9 mouse cellular contexts compared by ENCODE assay signal in genomic region chr8:110217198-110217597, GRCm38 (mm10). TPM values are rescaled to one million over a fixed set of nuclear protein-coding genes. Genes with fewer than 3 reads are reported as not detected.
A peak's percentile ranks its signal among the peaks of the same experiment; 100 is the strongest.
DNase-seq lines count a peak whose midpoint lies in the region; ATAC-seq lines count a peak whose summit lies in the region.
"Had no signal": no experiment of that assay in that cellular context is flagged by ENCODE, and none has a peak within 500 bp of the region (broad histone marks: within the 10 kb centered on the region; RNA-seq: fewer than 3 reads in every experiment).

No protein-coding gene starts in this region.

- H3K9me3 ChIP-seq in kidney, embryonic 15.5 days (replicated peaks): no peaks in the 10 kb centered on the region
- no peaks in the 10 kb centered on the region for H3K9me3 ChIP-seq in forebrain, embryonic 15.5 days
- no peaks in the 10 kb centered on the region for H3K9me3 ChIP-seq in liver, embryonic 12.5 days (replicated peaks)

- WGBS in kidney, embryonic 15.5 days: 30% methylated on average over 5 of the region's 5 CpGs
- WGBS in forebrain, embryonic 15.5 days: 30% methylated on average over 5 of the region's 5 CpGs
- 48% methylated on average over 5 of the region's 5 CpGs for WGBS in liver, embryonic 12.5 days (ENCODE audit: insufficient replicate concordance)

- 0 out of 2 replicates have a peak, but pooled peaks have one; percentile 13 for ATAC-seq in kidney, embryonic 15.5 days (replicated peaks; ENCODE audit: low FRiP score)
- ATAC-seq in activated CD4-positive, CD25-positive, alpha-beta regulatory T cell, adult 4 months: peak; percentile 9
- ATAC-seq in forebrain, embryonic 15.5 days (replicated peaks): peak; percentile 53
- no peak for ATAC-seq in liver, embryonic 12.5 days

- no peak overlapping the region for H3K9ac ChIP-seq in kidney, embryonic 15.5 days
- H3K9ac ChIP-seq in forebrain, embryonic 15.5 days (replicated peaks): peak overlapping the region; percentile 24; the same call in 1 of the 2 replicates
- no peak overlapping the region for H3K9ac ChIP-seq in liver, embryonic 12.5 days

- peaks cover 16% of the 10 kb centered on the region for H3K4me1 ChIP-seq in kidney, embryonic 15.5 days
- peaks cover 25% of the 10 kb centered on the region for H3K4me1 ChIP-seq in forebrain, embryonic 15.5 days
- H3K4me1 ChIP-seq in liver, embryonic 12.5 days: peaks cover 15% of the 10 kb centered on the region

- peak overlapping the region; percentile 84 for H3K4me2 ChIP-seq in kidney, embryonic 15.5 days
- H3K4me2 ChIP-seq in forebrain, embryonic 15.5 days (replicated peaks): peak overlapping the region; percentile 50
- H3K4me2 ChIP-seq in liver, embryonic 12.5 days: peak overlapping the region; percentile 85

- H3K4me3 ChIP-seq in kidney, embryonic 15.5 days (replicated peaks): peak overlapping the region; percentile 77
- peak overlapping the region; percentile 56 for H3K4me3 ChIP-seq in forebrain, embryonic 15.5 days
- H3K4me3 ChIP-seq in liver, embryonic 12.5 days: peak overlapping the region; percentile 72

- DNase-seq in kidney, postnatal 10 days: no peak
- no peak for DNase-seq in urinary bladder, postnatal 14 days (ENCODE audit: low spot score)
- no peak for DNase-seq in yolk sac, embryonic 10.5 days (ENCODE audit: low spot score)
- DNase-seq in adrenal gland, postnatal 10 days: no peak

- no peaks in the 10 kb centered on the region; the same call in 1 of the 2 replicates for H3K27me3 ChIP-seq in kidney, embryonic 15.5 days
- H3K27me3 ChIP-seq in forebrain, embryonic 15.5 days: no peaks in the 10 kb centered on the region
- H3K27me3 ChIP-seq in liver, embryonic 12.5 days (replicated peaks): peaks cover 3% of the 10 kb centered on the region; the same call in 1 of the 2 replicates

- H3K27ac ChIP-seq in kidney, embryonic 15.5 days: no peak overlapping the region
- peak overlapping the region; percentile 64 for H3K27ac ChIP-seq in forebrain, embryonic 15.5 days (replicated peaks)
- no peak overlapping the region for H3K27ac ChIP-seq in liver, embryonic 12.5 days

- peaks cover 16% of the 10 kb centered on the region for H3K36me3 ChIP-seq in kidney, embryonic 15.5 days
- H3K36me3 ChIP-seq in forebrain, embryonic 15.5 days: peaks cover 13% of the 10 kb centered on the region
- peaks cover 26% of the 10 kb centered on the region for H3K36me3 ChIP-seq in liver, embryonic 12.5 days

RNA-seq across cellular contexts. Expression of gene Cmtr2, which starts 1.7 kb away (rescaled TPM):
- polyA plus RNA-seq in kidney, embryonic 15.5 days (2015; fragmentation: Nextera tagmentation; extraction: Ambion mirVana): 9.5 and 10.1 TPM in 2 replicates
- polyA plus RNA-seq in activated CD4-positive, CD25-positive, alpha-beta regulatory T cell, adult 4 months (2017; shearing (Covaris generic)): 1 to 10 TPM; 6.3 to 6.9 TPM
- polyA plus RNA-seq in forebrain, embryonic 15.5 days (2015; fragmentation: Nextera tagmentation; extraction: Ambion mirVana): 12.9 and 13.4 TPM in 2 replicates
- polyA plus RNA-seq in liver, embryonic 12.5 days (2016; fragmentation: Nextera tagmentation; extraction: Ambion mirVana): 5.7 and 5.8 TPM in 2 replicates
- total RNA-seq in adrenal gland, postnatal 10 days (2021): 1 to 10 TPM; 6.5 to 7.8 TPM

RNA-seq across cellular contexts. Expression of gene Calb2, which starts 49.2 kb away (rescaled TPM):
- 0.21 TPM in 1 of 2 replicates, not detected in the other for polyA plus RNA-seq in kidney, embryonic 15.5 days (2015; fragmentation: Nextera tagmentation; extraction: Ambion mirVana)
- polyA plus RNA-seq in activated CD4-positive, CD25-positive, alpha-beta regulatory T cell, adult 4 months (2017; shearing (Covaris generic)): not detected
- polyA plus RNA-seq in forebrain, embryonic 15.5 days (2015; fragmentation: Nextera tagmentation; extraction: Ambion mirVana): 79.6 and 85.9 TPM in 2 replicates
- polyA plus RNA-seq in liver, embryonic 12.5 days (2016; fragmentation: Nextera tagmentation; extraction: Ambion mirVana): 0.08 TPM in 1 of 2 replicates, not detected in the other
- under 1 TPM; 0.21 to 0.24 TPM for total RNA-seq in adrenal gland, postnatal 10 days (2021)
- polyA plus RNA-seq: gonadal fat pad, adult 2 months had no signal

RNA-seq across cellular contexts. Expression of gene Hydin, which starts 49.6 kb away (rescaled TPM):
- 0.04 and 0.05 TPM in 2 replicates for polyA plus RNA-seq in kidney, embryonic 15.5 days (2015; fragmentation: Nextera tagmentation; extraction: Ambion mirVana)
- polyA plus RNA-seq in activated CD4-positive, CD25-positive, alpha-beta regulatory T cell, adult 4 months (2017; shearing (Covaris generic)): under 1 TPM in 1 of 2 experiments, not detected in 1; 0.44 TPM
- polyA plus RNA-seq in forebrain, embryonic 15.5 days (2015; fragmentation: Nextera tagmentation; extraction: Ambion mirVana): 0.43 and 0.55 TPM in 2 replicates
- 0.04 and 0.06 TPM in 2 replicates for polyA plus RNA-seq in liver, embryonic 12.5 days (2016; fragmentation: Nextera tagmentation; extraction: Ambion mirVana)
- total RNA-seq in adrenal gland, postnatal 10 days (2021): under 1 TPM; 0.06 TPM

Comparison
In these comparisons a context has a peak if more than half of its experiments do, and no peak if none do; other contexts are left out.
1. RNA of gene Calb2, which starts 49.2 kb away (polyA plus RNA-seq): 79.6 to 85.9 TPM in forebrain, embryonic 15.5 days; 0.21 TPM in kidney, embryonic 15.5 days, 0.08 TPM in liver, embryonic 12.5 days and not detected in activated CD4-positive, CD25-positive, alpha-beta regulatory T cell, adult 4 months; every median in the first group is over 10 times any median in the second.
2. Peak in every context shown above with its lines, with median percentiles within 50 percentile points of each other: H3K4me2 ChIP-seq and H3K4me3 ChIP-seq.